Mouse (Mus musculus) naive thymus-derived CD4-positive, alpha-beta T cell, adult 5 months (primary cell): ENCODE results near the gene Olfr1497. TPM values are rescaled to one million over a fixed set of nuclear protein-coding genes. Genes with fewer than 3 reads are reported as not detected.

Source experiments
- polyA plus RNA-seq: library from polyadenylated mRNA; unstranded; fragments of 100-300 nt; shearing (Covaris generic); gene quantifications from one replicate; pipeline ENCODE4 v1.2.1, GENCODE M21; 2017

The Olfr1497 gene
- not detected for polyA plus RNA-seq

GRCm38 (mm10) chr19:13798102-13798501 lies at the start of gene Olfr1497:
Olfr1497 (minus strand) TSS chr19:13798202.

GRCm38 (mm10) chr19:13830388-13830787 lies 32.4 kb upstream of the Olfr1497 start, which contains the start of gene Olfr1500:
Olfr1500 (minus strand) TSS chr19:13830488.

GRCm38 (mm10) chr19:13819347-13819746 lies 21.3 kb upstream of the Olfr1497 start, which contains the start of gene Olfr1499:
Olfr1499 (minus strand) TSS chr19:13819447.

GRCm38 (mm10) chr19:13777578-13777977 lies 20.4 kb downstream of the Olfr1497 start, which contains the start of gene Olfr1496:
Olfr1496 (plus strand) TSS chr19:13777878.

GRCm38 (mm10) chr19:13764306-13764705 lies 33.7 kb downstream of the Olfr1497 start, which contains the start of gene Olfr1495:
Olfr1495 (plus strand) TSS chr19:13764606.

Other genes with a start within 250 kb of the Olfr1497 start
- gene Olfr1484, start 214.7 kb downstream of the Olfr1497 start, polyA plus RNA-seq, result not detected
- gene Olfr1487, start 180.8 kb downstream of the Olfr1497 start, polyA plus RNA-seq, result not detected
- not detected for gene Olfr1489, start 166.6 kb downstream of the Olfr1497 start, polyA plus RNA-seq
- gene Olfr1490, start 147.1 kb downstream of the Olfr1497 start, polyA plus RNA-seq, result not detected
- not detected for gene Olfr1491, start 100.9 kb downstream of the Olfr1497 start, polyA plus RNA-seq
- not detected for gene Olfr1493-ps1, start 74.9 kb downstream of the Olfr1497 start, polyA plus RNA-seq
- not detected for gene Olfr1494, start 58.5 kb downstream of the Olfr1497 start, polyA plus RNA-seq
- not detected for gene Olfr1495, start 33.6 kb downstream of the Olfr1497 start, polyA plus RNA-seq
- gene Olfr1496, start 20.3 kb downstream of the Olfr1497 start, polyA plus RNA-seq, result not detected
- gene Olfr1499, start 21.2 kb upstream of the Olfr1497 start, polyA plus RNA-seq, result 0.22 TPM
- gene Olfr1500, start 32.3 kb upstream of the Olfr1497 start, polyA plus RNA-seq, result not detected
- 0.12 TPM for gene Olfr1501, start 52.5 kb upstream of the Olfr1497 start, polyA plus RNA-seq
- not detected for gene Olfr1502, start 63.6 kb upstream of the Olfr1497 start, polyA plus RNA-seq
- gene Olfr1504, start 99.7 kb upstream of the Olfr1497 start, polyA plus RNA-seq, result not detected
- not detected for gene Olfr1505, start 115.3 kb upstream of the Olfr1497 start, polyA plus RNA-seq